Mouse (Mus musculus) ES-E14 (cell line): ENCODE measurements around the gene Gatb.

ENCODE experiments used
- CHD2 ChIP-seq: IDR thresholded peaks from 2 replicates; pipeline ENCODE4 v1.6.1; 2014; ENCODE audit warnings: mild to moderate bottlenecking, low read depth, low read length, inconsistent platforms
- HCFC1 ChIP-seq: IDR thresholded peaks from 2 replicates; pipeline ENCODE4 v1.6.1; 2012; ENCODE audit warnings: low read length, inconsistent platforms, borderline replicate concordance; ENCODE audit not compliant: insufficient read depth
- MAFK ChIP-seq: IDR thresholded peaks from 2 replicates; pipeline ENCODE4 v1.6.1; 2014; ENCODE audit warnings: mild to moderate bottlenecking, low read depth, low read length, inconsistent platforms; ENCODE audit not compliant: insufficient read depth
- ZC3H11A ChIP-seq: IDR thresholded peaks from 2 replicates; pipeline ENCODE4 v1.6.1; 2012; ENCODE audit warnings: low read depth, mild to moderate bottlenecking, inconsistent platforms, low read length, borderline replicate concordance
- ZNF384 ChIP-seq: IDR thresholded peaks from 2 replicates; pipeline ENCODE4 v1.6.1; 2012; ENCODE audit warnings: low read depth, low read length, inconsistent platforms

- TF ChIP-seq HCFC1 = no peak
- no peak for TF ChIP-seq ZC3H11A
- no peak for TF ChIP-seq MAFK
- TF ChIP-seq ZNF384 = no peak
- TF ChIP-seq CHD2 = no peak
Observed at GRCm38 (mm10) chr3:85543652-85544051, 30.3 kb upstream of the Gatb start.
